Mouse (Mus musculus) heart, embryonic 11.5 days (tissue): ENCODE data around the gene Socs7. TPM values are rescaled to one million over a fixed set of nuclear protein-coding genes. Genes with fewer than 3 reads are reported as not detected.

Source experiments
- ATAC-seq: fragments of 200-750 bp; cut with Nextera tagmentation; replicated peaks from 2 replicates; pipeline ENCODE4 v1.8.0; 2017; ENCODE audit warnings: moderate library complexity; ENCODE audit not compliant: insufficient number of reproducible peaks, low FRiP score, low TSS enrichment
- H3K27ac ChIP-seq: fragments of 300-500 bp; sonication (generic); 2 replicates; pipeline ENCODE4 v1.5.1; 2014; ENCODE audit warnings: mild to moderate bottlenecking, low read depth, low read length
- H3K27me3 ChIP-seq: fragments of 300-500 bp; sonication (generic); 2 replicates; pipeline ENCODE4 v1.6.1; 2014; ENCODE audit warnings: mild to moderate bottlenecking, low read length, mixed read lengths; ENCODE audit not compliant: control insufficient read depth, insufficient read depth
- H3K36me3 ChIP-seq: fragments of 300-500 bp; sonication (generic); 2 replicates; pipeline ENCODE4 v1.6.1; 2014; ENCODE audit warnings: mild to moderate bottlenecking, low read length, moderate library complexity, mixed read lengths; ENCODE audit not compliant: control insufficient read depth, insufficient read depth
- H3K4me1 ChIP-seq: fragments of 300-500 bp; sonication (generic); 2 replicates; pipeline ENCODE4 v1.6.1; 2014; ENCODE audit warnings: low read length; ENCODE audit not compliant: control insufficient read depth, insufficient read depth
- H3K4me2 ChIP-seq: fragments of 300-500 bp; sonication (generic); 2 replicates; pipeline ENCODE4 v1.6.1; 2014; ENCODE audit warnings: mild to moderate bottlenecking, moderate library complexity
- H3K4me3 ChIP-seq: fragments of 300-500 bp; sonication (generic); 2 replicates; pipeline ENCODE4 v1.5.1; 2014; ENCODE audit warnings: low read depth, low read length
- H3K9ac ChIP-seq: fragments of 300-500 bp; sonication (generic); 2 replicates; pipeline ENCODE4 v1.6.1; 2014; ENCODE audit warnings: mild to moderate bottlenecking, low read depth, low read length, moderate library complexity
- H3K9me3 ChIP-seq: fragments of 300-500 bp; sonication (generic); replicated peaks from 2 replicates; pipeline ENCODE4 v1.6.1; 2016; ENCODE audit warnings: low read length; ENCODE audit not compliant: control insufficient read depth
- whole genome bisulfite sequencing: fragments of 180-500 bp; shearing (Covaris S2); extraction: QIAGEN DNeasy Blood & Tissue Kit; methylation state at CpG from one replicate; pipeline ENCODE4 v1.1.7; 2014; ENCODE audit not compliant: insufficient replicate concordance; 5-methylcytosine and 5-hydroxymethylcytosine counted together
- polyA plus RNA-seq: library from polyadenylated mRNA; unstranded; fragments of >200 nt; fragmentation: Nextera tagmentation; extraction: Ambion mirVana; gene quantifications from 2 replicates; pipeline ENCODE4 v1.2.1, GENCODE M21; 2014

Gene Socs7
- polyA plus RNA-seq, 1 experiment from 2014 or later = 2.9 TPM

- Histone ChIP-seq H3K27ac (no peak overlapping the region), H3K27me3 (no peaks in the 10 kb centered on the region), H3K36me3 (no peaks in the 10 kb centered on the region; the same call in 1 of the 2 replicates), H3K9me3 (no peaks in the 10 kb centered on the region), H3K4me2 (no peak overlapping the region; the same call in 1 of the 2 replicates), H3K4me1 (peaks cover 45% of the 10 kb centered on the region), H3K9ac (no peak overlapping the region), H3K4me3 (no peak overlapping the region)
- WGBS = 70% methylated on average over 3 of the region's 3 CpGs
- no peak for ATAC-seq
Observed at GRCm38 (mm10) chr11:97401686-97402435, 39.5 kb downstream of the Socs7 start.

GRCm38 (mm10) chr11:97402746-97403145 is 40.4 kb downstream of the Socs7 start:
- WGBS = 26% methylated on average over 2 of the region's 2 CpGs
- no peak for ATAC-seq
- H3K4me2 ChIP-seq = no peak overlapping the region
- no peak overlapping the region for H3K4me3 ChIP-seq
- no peaks in the 10 kb centered on the region for H3K9me3 ChIP-seq
- H3K27ac ChIP-seq = peak overlapping the region; percentile 46; the same call in 1 of the 2 replicates
- H3K36me3 ChIP-seq = no peaks in the 10 kb centered on the region; the same call in 1 of the 2 replicates
- H3K27me3 ChIP-seq = no peaks in the 10 kb centered on the region
- H3K9ac ChIP-seq = no peak overlapping the region
- H3K4me1 ChIP-seq = peaks cover 52% of the 10 kb centered on the region

GRCm38 (mm10) chr11:97403614-97404183 is 41.3 kb downstream of the Socs7 start:
- 45% methylated on average over 8 of the region's 8 CpGs for WGBS
- Histone ChIP-seq H3K4me3 (peak overlapping the region; percentile 61; the same call in 1 of the 2 replicates), H3K9ac (no peak overlapping the region), H3K4me1 (peaks cover 55% of the 10 kb centered on the region), H3K36me3 (no peaks in the 10 kb centered on the region; the same call in 1 of the 2 replicates), H3K27me3 (no peaks in the 10 kb centered on the region), H3K9me3 (no peaks in the 10 kb centered on the region), H3K4me2 (peak overlapping the region; percentile 96), H3K27ac (no peak overlapping the region)
- no peak for ATAC-seq

- no peak overlapping the region for H3K27ac ChIP-seq
Observed at GRCm38 (mm10) chr11:97404184-97404760, 41.9 kb downstream of the Socs7 start.

GRCm38 (mm10) chr11:97404761-97405190 is 42.4 kb downstream of the Socs7 start:
- Histone ChIP-seq H3K27ac (no peak overlapping the region), H3K36me3 (no peaks in the 10 kb centered on the region), H3K4me1 (peaks cover 55% of the 10 kb centered on the region), H3K27me3 (no peaks in the 10 kb centered on the region), H3K4me3 (peak overlapping the region; percentile 61), H3K4me2 (peak overlapping the region; percentile 96), H3K9me3 (no peaks in the 10 kb centered on the region), H3K9ac (peak overlapping the region; percentile 62)
- no peak for ATAC-seq
- 2% methylated on average over 11 of the region's 11 CpGs for WGBS

More at GRCm38 (mm10) chr11:97404184-97404760, 41.9 kb downstream of the Socs7 start:
- Histone ChIP-seq H3K9me3 (no peaks in the 10 kb centered on the region), H3K4me3 (peak overlapping the region; percentile 61), H3K4me2 (peak overlapping the region; percentile 96), H3K4me1 (peaks cover 55% of the 10 kb centered on the region), H3K27me3 (no peaks in the 10 kb centered on the region), H3K36me3 (no peaks in the 10 kb centered on the region), H3K9ac (peak overlapping the region; percentile 62)
- WGBS = 0% methylated on average over 38 of the region's 61 CpGs
- ATAC-seq = peak; percentile 33

GRCm38 (mm10) chr11:97406094-97406951 is 44.0 kb downstream of the Socs7 start:
- no peaks in the 10 kb centered on the region for H3K36me3 ChIP-seq
- H3K9me3 ChIP-seq = no peaks in the 10 kb centered on the region
- 0 out of 2 replicates have a peak, but pooled peaks have one; percentile 1 for ATAC-seq
- H3K27me3 ChIP-seq = no peaks in the 10 kb centered on the region
- H3K4me1 ChIP-seq = peaks cover 46% of the 10 kb centered on the region
- peak overlapping the region; percentile 27 for H3K4me2 ChIP-seq
- H3K27ac ChIP-seq = peak overlapping the region; percentile 58
- peak overlapping the region; percentile 11; the same call in 1 of the 2 replicates for H3K9ac ChIP-seq
- no peak overlapping the region for H3K4me3 ChIP-seq
- WGBS = 48% methylated on average over 10 of the region's 10 CpGs

- no peak overlapping the region for H3K4me3 ChIP-seq
- no peak overlapping the region for H3K9ac ChIP-seq
- peaks cover 47% of the 10 kb centered on the region for H3K4me1 ChIP-seq
- no peak for ATAC-seq
- H3K4me2 ChIP-seq = no peak overlapping the region
- no peak overlapping the region for H3K27ac ChIP-seq
- H3K36me3 ChIP-seq = no peaks in the 10 kb centered on the region
- no peaks in the 10 kb centered on the region for H3K9me3 ChIP-seq
- 61% methylated on average over 3 of the region's 3 CpGs for WGBS
- no peaks in the 10 kb centered on the region for H3K27me3 ChIP-seq
Observed at GRCm38 (mm10) chr11:97407456-97407855, 45.1 kb downstream of the Socs7 start.

- Histone ChIP-seq H3K4me1 (peaks cover 43% of the 10 kb centered on the region), H3K4me3 (no peak overlapping the region), H3K36me3 (no peaks in the 10 kb centered on the region), H3K9me3 (no peaks in the 10 kb centered on the region), H3K27ac (no peak overlapping the region), H3K4me2 (no peak overlapping the region), H3K27me3 (no peaks in the 10 kb centered on the region), H3K9ac (no peak overlapping the region)
- 1% methylated on average over 6 of the region's 6 CpGs for WGBS
- no peak for ATAC-seq
Observed at GRCm38 (mm10) chr11:97408171-97408570, 45.8 kb downstream of the Socs7 start.
